Mouse (Mus musculus) adrenal gland, postnatal 4 days (tissue): Measurements from ENCODE around the gene Traf7. TPM values are rescaled to one million over a fixed set of nuclear protein-coding genes. Genes with fewer than 3 reads are reported as not detected.

Source experiments
- DNase-seq, 2 experiments: peaks; one replicate each; pipeline ENCODE4 v3.0.0; 2021 to 2022; ENCODE audit warnings: low spot score in 2 of 2, mixed read lengths in 2 of 2
- total RNA-seq, 2 experiments: library from RNA; stranded (reverse); gene quantifications; 2 replicates each; pipeline ENCODE4 v1.2.3; 2021

Traf7 gene
- total RNA-seq, 2 experiments from 2014 or later, result 137 to 149 TPM

GRCm38 (mm10) chr17:24548435-24548834, 20.7 kb upstream of the Traf7 start:
- no peak for DNase-seq

DNA sequence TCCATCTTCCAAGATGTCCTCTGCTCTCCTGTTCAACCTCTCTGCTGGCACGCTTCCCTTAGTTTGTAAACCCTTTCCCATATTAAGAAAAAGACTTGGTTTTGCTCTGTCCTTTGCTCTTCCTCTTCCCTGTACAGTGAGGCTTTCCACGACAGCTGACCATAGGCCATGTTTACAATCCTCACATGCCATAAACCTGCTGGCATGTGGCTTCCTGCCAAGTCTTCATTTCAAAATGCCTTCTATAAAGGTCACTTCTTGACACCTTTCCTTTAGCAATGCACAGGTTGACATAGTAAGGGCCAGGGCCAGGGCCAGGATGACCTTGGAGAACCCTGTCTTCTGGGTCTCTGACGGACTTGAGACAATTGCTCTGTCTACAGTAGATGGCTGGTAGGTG, 18.5 kb upstream of the Traf7 start:
- DNase-seq, result no peak

DNA sequence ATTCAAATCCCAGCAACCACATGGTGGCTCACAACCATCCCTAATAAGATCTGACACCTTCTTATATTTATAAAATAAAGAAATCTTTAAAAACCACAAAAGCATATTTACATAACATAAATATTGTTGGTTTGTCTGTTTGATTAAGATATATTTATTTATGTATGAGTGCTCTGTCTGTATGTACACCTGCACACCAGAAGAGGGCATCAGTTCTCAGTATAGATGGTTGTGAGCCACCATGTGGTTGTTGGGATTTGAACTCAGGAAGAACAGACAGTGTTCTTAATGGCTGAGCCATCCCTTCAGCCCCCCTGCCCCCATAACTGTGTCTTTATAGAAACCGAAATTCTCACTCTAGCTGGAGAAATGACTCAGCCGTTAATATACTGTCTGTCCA, 17.5 kb upstream of the Traf7 start:
- no peak for DNase-seq

DNA sequence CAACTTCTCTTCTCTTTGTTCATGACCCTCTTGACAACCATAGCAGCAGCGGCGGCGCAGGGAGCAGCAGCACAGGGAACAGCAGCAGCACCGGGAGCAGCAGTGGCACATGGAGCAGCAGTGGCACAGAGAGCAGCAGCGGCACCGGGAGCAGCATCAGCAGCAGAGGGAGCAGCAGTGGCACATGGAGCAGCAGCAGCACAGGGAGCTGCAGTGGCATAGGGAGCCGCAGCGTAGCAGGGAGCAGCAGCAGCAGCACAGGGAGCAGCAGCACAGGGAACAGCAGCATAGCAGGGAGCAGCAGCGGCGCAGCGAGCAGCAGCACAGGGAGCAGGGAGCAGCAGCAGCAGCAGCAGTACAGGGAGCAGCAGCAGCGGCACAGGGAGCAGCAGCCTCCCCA, 16.9 kb upstream of the Traf7 start:
- no peak for DNase-seq

GRCm38 (mm10) chr17:24540375-24540774, 12.6 kb upstream of the Traf7 start:
- no peak for DNase-seq

DNA sequence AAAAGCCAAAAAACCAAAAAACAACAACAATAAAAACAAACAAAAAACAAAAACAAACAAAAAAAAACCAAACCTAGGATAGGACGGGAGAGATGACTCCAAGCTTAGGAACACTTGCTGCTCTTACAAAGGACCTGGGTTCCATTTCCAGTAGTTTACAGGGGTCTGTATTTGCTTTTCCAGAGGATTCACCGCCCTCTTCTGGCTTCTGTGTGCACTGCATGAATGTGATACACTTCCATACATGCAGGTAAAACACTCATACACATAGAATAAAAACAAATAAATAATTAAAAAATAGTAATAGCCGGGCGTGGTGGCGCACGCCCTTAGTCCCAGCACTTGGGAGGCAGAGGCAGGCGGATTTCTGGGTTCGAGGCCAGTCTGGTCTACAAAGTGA, 11.2 kb upstream of the Traf7 start:
- no peak for DNase-seq

- no peak for DNase-seq
Measured at GRCm38 (mm10) chr17:24537536-24537935, 9.8 kb upstream of the Traf7 start.

- no peak for DNase-seq
Measured at GRCm38 (mm10) chr17:24535300-24535699, 7.6 kb upstream of the Traf7 start.

GRCm38 (mm10) chr17:24534160-24534718, 6.5 kb upstream of the Traf7 start, which contains the start of gene Rab26:
Rab26 (minus strand) TSS chr17:24534210.
- DNase-seq, result no peak

- peak; percentile 64 to 73 for DNase-seq
Measured at GRCm38 (mm10) chr17:24533099-24533992, 5.6 kb upstream of the Traf7 start.

- DNase-seq, result no peak
Measured at GRCm38 (mm10) chr17:24532045-24532444, 4.3 kb upstream of the Traf7 start.

DNA sequence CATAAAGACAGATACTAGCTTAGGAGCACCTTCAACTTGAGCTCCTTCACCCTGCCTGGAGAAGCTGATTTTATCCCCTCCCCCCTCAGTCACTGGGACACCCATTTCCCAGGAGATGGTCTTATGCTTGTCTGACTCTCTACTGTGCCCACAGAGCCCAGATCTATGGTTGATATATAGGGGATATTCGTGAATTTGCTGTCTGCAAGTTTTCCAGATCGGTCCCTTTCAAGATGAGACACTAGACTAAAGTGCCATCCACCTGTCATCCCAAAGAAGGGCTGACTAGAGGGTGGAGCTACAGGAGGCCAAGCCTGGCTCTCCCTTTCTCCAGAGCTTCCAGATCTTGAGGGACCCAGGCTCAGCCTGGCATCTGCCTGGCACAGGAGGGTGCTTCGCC, 3.3 kb upstream of the Traf7 start:
- DNase-seq, result no peak

DNA sequence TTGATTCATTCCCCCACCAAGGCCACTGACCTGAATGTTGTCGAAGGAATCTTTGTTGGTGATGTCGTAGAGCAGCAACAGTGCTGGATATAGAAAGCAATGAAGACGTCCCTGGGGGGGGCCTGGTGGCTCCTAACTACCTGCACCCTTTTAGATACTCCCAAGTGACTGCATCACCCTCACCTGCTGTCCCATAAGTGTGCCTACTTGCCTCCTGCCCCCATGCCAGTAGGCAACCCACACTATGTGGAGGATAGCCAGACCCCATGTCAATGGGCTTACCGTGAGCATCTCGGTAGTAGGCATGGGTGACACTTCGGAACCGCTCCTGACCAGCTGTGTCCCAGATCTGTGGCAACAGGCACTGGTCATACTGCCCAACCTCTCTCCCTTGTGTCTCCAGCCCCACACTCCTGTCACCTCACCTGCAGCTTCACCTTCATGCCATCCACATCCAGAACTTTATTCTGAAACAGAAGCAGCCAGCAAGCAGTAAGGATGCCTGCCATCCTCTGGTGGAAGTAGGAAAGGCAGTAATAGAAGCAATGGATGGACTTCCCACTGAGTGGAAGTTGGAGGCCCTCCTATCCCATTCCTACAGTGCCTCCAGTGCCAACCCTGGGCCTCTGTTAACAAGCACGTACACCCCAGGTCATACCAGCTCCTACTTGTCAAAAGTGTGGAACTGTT, 2.8 kb upstream of the Traf7 start:
- no peak for DNase-seq

DNA sequence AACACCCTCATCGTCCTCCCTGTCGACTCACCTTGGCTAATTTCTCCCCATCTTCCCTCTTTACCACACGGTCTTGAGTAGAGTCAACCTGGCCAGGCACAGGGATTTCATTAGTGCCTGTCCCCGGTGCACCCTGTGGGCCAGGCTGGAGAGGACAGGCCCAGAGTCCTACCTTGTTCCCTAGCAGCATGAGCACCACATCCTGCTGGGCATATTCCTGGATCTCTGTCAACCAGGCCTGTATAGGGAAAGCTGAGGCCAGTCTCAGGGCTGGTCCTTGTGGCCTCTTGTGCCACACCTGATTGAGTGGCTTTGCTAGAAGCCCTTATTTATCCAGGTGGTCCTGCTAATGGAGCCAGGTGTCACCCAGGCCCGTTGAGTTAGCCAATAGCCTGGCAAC, 2.1 kb upstream of the Traf7 start:
- no peak for DNase-seq

DNA sequence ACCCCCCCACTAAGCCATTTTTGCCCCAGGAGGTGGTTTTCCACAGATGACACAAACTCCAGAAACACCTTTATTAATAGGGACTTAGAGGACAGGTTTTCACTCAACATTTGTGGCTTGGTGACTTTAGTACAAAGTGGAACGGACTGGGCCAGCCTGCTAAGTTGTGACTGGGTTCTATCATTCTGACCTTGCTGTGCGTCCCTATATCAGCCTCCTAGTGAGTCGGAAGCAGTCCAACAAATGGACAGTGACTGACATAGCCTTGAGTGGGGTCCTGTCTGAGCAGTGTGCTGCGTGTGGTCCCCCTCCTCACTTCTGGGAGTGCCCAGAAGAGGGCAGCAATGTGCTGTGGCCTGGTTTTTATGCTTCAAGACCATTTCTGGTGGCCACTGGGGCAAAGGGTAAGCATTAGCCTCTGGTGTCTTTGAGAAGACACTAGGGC, 1.3 kb upstream of the Traf7 start:
- no peak for DNase-seq

GRCm38 (mm10) chr17:24528560-24528918, 801 bp upstream of the Traf7 start:
- no peak for DNase-seq

- DNase-seq, result no peak
Measured at GRCm38 (mm10) chr17:24527315-24527714, 423 bp downstream of the Traf7 start.

- DNase-seq, result no peak
Measured at GRCm38 (mm10) chr17:24524734-24525133, 3.0 kb downstream of the Traf7 start.

GRCm38 (mm10) chr17:24520450-24520849, 7.3 kb downstream of the Traf7 start:
- DNase-seq, result no peak

DNA sequence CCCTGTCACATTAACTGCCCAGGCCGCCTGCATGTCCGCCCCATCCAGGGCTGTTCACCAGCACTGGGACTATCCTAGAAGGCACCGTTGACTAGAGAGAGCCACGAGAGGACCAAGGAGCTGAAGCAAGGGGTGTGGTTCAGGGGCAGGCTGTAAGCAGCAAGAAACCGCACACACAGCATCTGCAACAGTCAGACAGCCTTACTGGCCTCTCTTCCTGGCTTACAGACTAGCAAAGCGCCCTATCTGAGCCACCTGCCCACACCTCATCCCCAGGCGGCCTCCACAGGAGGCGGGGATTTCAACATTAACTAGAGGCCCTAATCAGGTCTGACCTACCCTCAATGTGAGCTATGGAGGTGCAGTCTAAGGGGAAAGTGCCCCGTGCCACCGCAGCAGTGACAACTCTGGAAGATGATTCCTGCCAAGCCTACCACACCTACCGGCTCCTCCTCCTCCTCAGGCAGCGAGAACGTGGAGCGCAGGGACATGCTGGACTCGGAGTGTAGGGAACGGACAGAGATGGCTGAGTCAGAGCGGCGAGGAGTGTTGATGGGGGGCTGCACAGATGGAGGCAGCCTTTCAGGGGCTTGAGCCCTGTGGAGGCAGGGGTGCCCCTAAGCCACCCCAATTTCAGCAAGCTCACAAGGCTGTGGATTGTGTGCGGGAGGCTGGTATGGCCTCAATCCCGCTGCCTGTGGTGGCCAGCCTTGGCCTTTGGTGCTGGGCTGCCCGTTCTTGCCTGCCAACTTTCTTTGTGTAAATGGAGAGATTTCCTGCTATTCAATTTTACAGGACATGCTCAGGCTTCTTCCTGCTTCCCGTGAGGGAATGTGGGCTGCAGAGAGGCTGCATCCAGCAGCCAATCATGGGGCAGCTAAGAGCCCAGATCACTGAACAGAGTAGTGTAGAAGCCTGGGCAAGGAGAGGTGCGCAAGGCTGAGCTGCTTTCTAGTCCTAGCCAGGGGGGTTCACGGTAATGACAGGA, 13.2 kb downstream of the Traf7 start:
- DNase-seq, result no peak

- no peak for DNase-seq
Measured at GRCm38 (mm10) chr17:24513609-24514008, 14.1 kb downstream of the Traf7 start.
